Mouse (Mus musculus): Measurements from ENCODE around the gene Cnpy1. TPM values are rescaled to one million over a fixed set of nuclear protein-coding genes. Genes with fewer than 3 reads are reported as not detected.
A peak's percentile ranks its signal among the peaks of the same experiment; 100 is the strongest.

Cnpy1 gene
- polyA plus RNA-seq, 1 experiment from 2014 or later = 50.6 TPM

DNA sequence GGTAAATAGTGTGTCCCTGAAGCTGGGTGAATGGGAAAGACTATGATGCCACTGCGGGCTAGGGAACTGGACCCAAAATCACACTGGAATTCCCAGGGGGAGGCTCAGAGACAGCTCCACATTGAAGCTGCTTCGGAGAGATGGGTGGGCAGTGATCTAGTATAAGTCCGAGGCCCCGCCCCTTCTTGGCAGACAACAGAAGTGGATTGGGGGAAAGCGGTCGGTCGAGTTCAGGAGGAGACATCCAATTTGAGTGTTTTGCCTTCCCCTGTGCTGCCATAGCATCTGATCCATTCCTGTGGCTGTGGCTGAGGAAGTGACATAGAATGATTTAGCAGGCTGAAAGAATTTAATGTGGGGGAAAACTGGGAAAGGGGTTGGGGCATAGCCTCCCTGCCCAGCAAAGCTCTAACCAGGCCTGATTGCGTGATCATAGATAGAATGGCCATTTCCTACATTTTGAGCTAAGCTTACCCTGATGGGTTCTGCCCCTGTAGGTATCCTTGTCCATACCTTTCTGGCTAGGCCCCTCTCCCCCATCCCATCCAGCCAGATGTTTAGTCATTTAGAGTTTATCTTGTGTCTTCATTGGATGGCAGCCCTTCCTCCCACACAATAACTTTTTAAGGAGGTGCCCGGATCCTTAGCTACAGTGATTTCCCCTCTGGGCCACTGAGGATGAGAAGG, 88.4 kb downstream of the Cnpy1 start:
- H3K4me1 ChIP-seq = peaks cover 12% of the 10 kb centered on the region
- no peaks in the 10 kb centered on the region for H3K36me3 ChIP-seq
- no peak overlapping the region for H3K9ac ChIP-seq
- peak overlapping the region; percentile 38; the same call in 1 of the 2 replicates for H3K4me2 ChIP-seq (replicated peaks)
- H3K9me3 ChIP-seq (replicated peaks) = no peaks in the 10 kb centered on the region
- no peak for ATAC-seq (ENCODE audit: low FRiP score)
- WGBS = 2% methylated on average over 9 of the region's 9 CpGs
- no peak overlapping the region for H3K4me3 ChIP-seq
- H3K27ac ChIP-seq = no peak overlapping the region
- peaks cover 95% of the 10 kb centered on the region for H3K27me3 ChIP-seq

Other genes starting within 250 kb of the Cnpy1 start
- gene Insig1, start 174.4 kb downstream of the Cnpy1 start, polyA plus RNA-seq (2016; fragmentation: Nextera tagmentation; extraction: Ambion mirVana) = 95.6 and 101 TPM in 2 replicates
- 0.66 and 0.86 TPM in 2 replicates for gene En2, start 80.1 kb downstream of the Cnpy1 start, polyA plus RNA-seq (2016; fragmentation: Nextera tagmentation; extraction: Ambion mirVana)
- 24.5 and 25.9 TPM in 2 replicates for gene Rbm33, start 71.3 kb upstream of the Cnpy1 start, polyA plus RNA-seq (2016; fragmentation: Nextera tagmentation; extraction: Ambion mirVana)
- 4.7 and 5.6 TPM in 2 replicates for gene Shh, start 221.4 kb upstream of the Cnpy1 start, polyA plus RNA-seq (2016; fragmentation: Nextera tagmentation; extraction: Ambion mirVana)

All from hindbrain, embryonic 12.5 days (tissue).